Mouse (Mus musculus): ENCODE results near the gene Prkd3. TPM values are rescaled to one million over a fixed set of nuclear protein-coding genes. Genes with fewer than 3 reads are reported as not detected.
A peak's percentile ranks its signal among the peaks of the same experiment; 100 is the strongest.

Gene Prkd3
- polyA plus RNA-seq, 1 experiment = 26.9 TPM

- DNase-seq (ENCODE audit: low spot score) = peak; percentile 80
Measured at GRCm38 (mm10) chr17:78936466-78937228, 84.0 kb downstream of the Prkd3 start, which contains the start of the genes Cebpz and Ndufaf7. TSS of gene Cebpz (minus strand) at chr17:78937066. TSS of gene Ndufaf7 (plus strand) at chr17:78937136.

- no peak for DNase-seq (ENCODE audit: low spot score)
Measured at GRCm38 (mm10) chr17:78935857-78936256, 84.8 kb downstream of the Prkd3 start.

- DNase-seq (ENCODE audit: low spot score) = no peak
Measured at GRCm38 (mm10) chr17:78917696-78918095, 102.9 kb downstream of the Prkd3 start.

- DNase-seq (ENCODE audit: low spot score) = no peak
Measured at GRCm38 (mm10) chr17:78916899-78917298, 103.7 kb downstream of the Prkd3 start.

- peak; percentile 72 for DNase-seq (ENCODE audit: low spot score)
Measured at GRCm38 (mm10) chr17:78916369-78916813, 104.2 kb downstream of the Prkd3 start, which contains the start of gene Cebpzos. TSS of gene Cebpzos (plus strand) at chr17:78916500.

GRCm38 (mm10) chr17:78915772-78916171 is 104.8 kb downstream of the Prkd3 start:
- DNase-seq (ENCODE audit: low spot score) = no peak

- no peak for DNase-seq (ENCODE audit: low spot score)
Measured at GRCm38 (mm10) chr17:78913921-78914320, 106.7 kb downstream of the Prkd3 start.

- no peak for DNase-seq (ENCODE audit: low spot score)
Measured at GRCm38 (mm10) chr17:78912861-78913281, 107.7 kb downstream of the Prkd3 start.

GRCm38 (mm10) chr17:78909374-78909773 is 111.2 kb downstream of the Prkd3 start:
- DNase-seq (ENCODE audit: low spot score) = no peak

- no peak for DNase-seq (ENCODE audit: low spot score)
Measured at GRCm38 (mm10) chr17:78906892-78907291, 113.7 kb downstream of the Prkd3 start, which contains the start of gene Sult6b1. TSS of gene Sult6b1 (minus strand) at chr17:78906992.

- DNase-seq (ENCODE audit: low spot score) = no peak
Measured at GRCm38 (mm10) chr17:78903158-78903557, 117.5 kb downstream of the Prkd3 start.

Other genes starting within 250 kb of the Prkd3 start
- gene Heatr5b, start 185.5 kb downstream of the Prkd3 start, polyA plus RNA-seq (2012; rRNA removed) = 17.5 and 19.9 TPM in 2 replicates
- 25.2 and 27.0 TPM in 2 replicates for gene Gpatch11, start 185.2 kb downstream of the Prkd3 start, polyA plus RNA-seq (2012; rRNA removed)
- 7.9 and 13.0 TPM in 2 replicates for gene Eif2ak2, start 138.2 kb downstream of the Prkd3 start, polyA plus RNA-seq (2012; rRNA removed)
- not detected in 2 replicates for gene Sult6b1, start 113.8 kb downstream of the Prkd3 start, polyA plus RNA-seq (2012; rRNA removed)
- gene Cebpzos, start 104.3 kb downstream of the Prkd3 start, polyA plus RNA-seq (2012; rRNA removed) = 30.3 and 37.0 TPM in 2 replicates
- gene Cebpz, start 83.8 kb downstream of the Prkd3 start, polyA plus RNA-seq (2012; rRNA removed) = 15.1 and 19.2 TPM in 2 replicates
- 28.1 and 29.5 TPM in 2 replicates for gene Ndufaf7, start 83.7 kb downstream of the Prkd3 start, polyA plus RNA-seq (2012; rRNA removed)
- gene Qpct, start 31.1 kb upstream of the Prkd3 start, polyA plus RNA-seq (2012; rRNA removed) = 21.6 and 25.3 TPM in 2 replicates

Data from urinary bladder, adult 2 months (tissue).